Mouse (Mus musculus) small intestine, adult 2 months (tissue): Measurements from ENCODE around the gene Mrpl14. TPM values are rescaled to one million over a fixed set of nuclear protein-coding genes. Genes with fewer than 3 reads are reported as not detected.

Experiments used
- H3K27ac ChIP-seq: fragments of 200-500 bp; 2 replicates; pipeline ENCODE4 v1.5.1; 2012; ENCODE audit warnings: low read depth, low read length, control low read depth, inconsistent platforms; ENCODE audit not compliant: insufficient read depth
- H3K27me3 ChIP-seq: fragments of 200-500 bp; 2 replicates; pipeline ENCODE4 v1.6.1; 2012; ENCODE audit warnings: mild to moderate bottlenecking, moderate library complexity, low read length, inconsistent platforms; ENCODE audit not compliant: control insufficient read depth, insufficient read depth
- H3K36me3 ChIP-seq: fragments of 200-500 bp; 2 replicates; pipeline ENCODE4 v1.6.1; 2012; ENCODE audit warnings: mild to moderate bottlenecking, low read length, control low read depth, inconsistent platforms; ENCODE audit not compliant: control insufficient read depth, insufficient read depth
- H3K4me1 ChIP-seq: fragments of 200-500 bp; 2 replicates; pipeline ENCODE4 v1.6.1; 2012; ENCODE audit warnings: low read length, inconsistent platforms, mixed read lengths; ENCODE audit not compliant: control insufficient read depth, insufficient read depth, insufficient read length
- H3K4me3 ChIP-seq: fragments of 200-500 bp; 2 replicates; pipeline ENCODE4 v1.5.1; 2012; ENCODE audit warnings: low read depth, mild to moderate bottlenecking, control low read depth, inconsistent platforms, low read length, moderate library complexity
- CTCF ChIP-seq: fragments of 200-500 bp; IDR thresholded peaks from 2 replicates; pipeline ENCODE4 v1.5.1; 2012; ENCODE audit warnings: low read depth, mild to moderate bottlenecking, control low read depth, inconsistent platforms, low read length, moderate library complexity, mixed read lengths; ENCODE audit not compliant: insufficient replicate concordance, insufficient read length; ENCODE audit errors: extremely low read depth
- POLR2A ChIP-seq: fragments of 200-500 bp; IDR thresholded peaks from 2 replicates; pipeline ENCODE4 v1.6.1; 2012; ENCODE audit warnings: low read depth, mild to moderate bottlenecking, control low read depth, inconsistent platforms, low read length, moderate library complexity
- WGBS: fragments of 180-500 bp; shearing (Covaris S2); methylation state at CpG from one replicate; pipeline ENCODE4 v1.1.7; 2018; 5-methylcytosine and 5-hydroxymethylcytosine counted together
- polyA plus RNA-seq: library from polyadenylated mRNA; depleted of rRNA; stranded (reverse); fragments of >200 nt; gene quantifications from 2 replicates; pipeline ENCODE4 v1.2.3, GENCODE M21; 2012

Gene Mrpl14
- polyA plus RNA-seq, 1 experiment: 161 TPM

DNA sequence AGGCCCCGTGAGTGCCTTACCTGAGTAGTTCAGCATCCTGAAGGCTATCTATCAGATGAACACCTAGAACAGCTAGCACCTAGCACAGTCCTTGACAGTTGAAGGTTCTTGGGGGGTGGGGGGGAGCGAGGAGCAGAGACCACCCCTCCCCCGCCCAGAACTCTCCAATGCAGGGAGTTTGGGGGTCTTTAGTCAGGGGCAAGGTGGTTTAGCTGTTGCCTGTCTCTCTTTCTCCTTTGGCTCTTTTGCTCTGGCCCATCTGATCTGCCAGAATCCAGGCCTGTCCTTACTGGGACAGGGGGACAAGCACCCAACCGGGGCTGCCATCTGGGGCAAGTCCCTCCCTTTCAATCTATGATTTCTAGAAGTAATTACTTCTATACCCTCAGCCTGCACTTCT is 26.9 kb upstream of the Mrpl14 start, which contains the start of gene Capn11:
Capn11 (minus strand) TSS at position 101 of the 400 bp plus-strand sequence.
- peaks cover 3% of the 10 kb centered on the region for H3K4me1 ChIP-seq
- no peak within 1 kb of the TSS for H3K4me3 ChIP-seq
- TF ChIP-seq POLR2A (no peak), CTCF (no peak)
- WGBS: 83% methylated on average over 4 of the region's 4 CpGs
- H3K27me3 ChIP-seq: no peaks in the 10 kb centered on the region
- H3K36me3 ChIP-seq: peaks cover 6% of the 10 kb centered on the region; the same call in 1 of the 2 replicates
- no peak within 1 kb of the TSS for H3K27ac ChIP-seq

DNA sequence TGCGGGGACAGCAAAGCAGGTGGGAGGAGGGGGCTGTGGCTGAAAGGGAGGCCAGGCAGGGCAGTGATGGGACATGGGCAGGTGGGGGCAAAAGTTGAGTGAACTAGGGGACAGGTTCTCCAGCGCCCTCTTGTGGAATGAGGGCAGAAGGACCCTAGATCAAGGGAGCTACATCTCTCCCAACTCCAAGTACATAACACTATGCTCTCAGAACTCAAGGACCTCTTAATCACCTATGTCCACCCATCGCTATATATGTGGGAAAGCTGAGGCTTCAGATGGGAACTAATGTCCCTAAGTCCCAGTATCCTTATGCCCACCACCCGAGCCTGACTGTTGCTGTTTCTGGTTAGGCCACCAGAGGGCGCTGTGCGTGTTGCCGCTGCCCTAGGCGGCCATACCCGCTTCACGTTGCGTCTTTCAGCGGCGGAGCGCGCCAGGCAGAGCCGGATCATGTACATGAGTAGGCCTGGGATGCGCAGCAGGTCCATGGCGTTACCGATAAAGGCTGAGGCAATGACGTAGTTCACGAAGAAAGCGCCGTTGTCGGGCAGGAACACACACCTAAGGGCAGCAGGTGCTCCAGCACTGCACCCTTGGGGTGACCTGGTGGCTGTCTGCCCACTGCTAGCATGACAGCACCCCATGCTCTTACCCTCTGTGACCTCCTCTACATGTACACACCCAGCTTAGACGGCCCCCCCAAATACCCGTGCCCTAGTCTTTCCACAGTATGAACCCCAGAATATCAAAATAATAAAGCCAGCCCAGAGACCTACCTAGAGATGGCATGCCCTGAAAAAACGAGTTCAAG is 22.8 kb upstream of the Mrpl14 start:
- Histone ChIP-seq H3K27me3 (no peaks in the 10 kb centered on the region), H3K36me3 (peaks cover 27% of the 10 kb centered on the region), H3K4me1 (peaks cover 3% of the 10 kb centered on the region), H3K4me3 (peak overlapping the region; percentile 17; the same call in 1 of the 2 replicates), H3K27ac (no peak overlapping the region)
- WGBS: 30% methylated on average over 27 of the region's 27 CpGs
- TF ChIP-seq CTCF: peak; percentile 99
- no peak for TF ChIP-seq POLR2A

DNA sequence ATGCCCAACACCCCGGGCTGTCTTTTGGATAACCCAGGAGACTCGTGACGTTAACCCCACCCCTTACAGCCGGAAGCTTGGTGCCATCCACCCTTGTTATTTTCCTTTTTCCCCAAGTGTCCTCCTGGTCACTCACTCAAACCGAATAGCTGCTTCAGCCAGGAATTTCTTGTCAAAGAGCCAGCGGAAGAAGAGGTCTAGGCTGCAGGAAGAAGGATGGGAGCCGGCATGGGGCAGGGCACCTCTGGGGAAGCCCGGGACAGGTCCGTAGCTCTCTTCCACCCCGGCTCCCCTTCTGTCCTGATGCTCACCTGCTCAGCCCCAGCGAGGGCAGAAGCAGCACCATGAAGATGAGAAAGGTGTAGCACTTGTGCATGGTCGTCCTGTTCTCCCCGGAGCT is 21.5 kb upstream of the Mrpl14 start:
- H3K27me3 ChIP-seq: no peaks in the 10 kb centered on the region
- no peak overlapping the region for H3K4me3 ChIP-seq
- H3K27ac ChIP-seq: no peak overlapping the region
- no peak for TF ChIP-seq CTCF
- TF ChIP-seq POLR2A: no peak
- peaks cover 28% of the 10 kb centered on the region for H3K36me3 ChIP-seq
- 86% methylated on average over 13 of the region's 13 CpGs for WGBS
- H3K4me1 ChIP-seq: peaks cover 3% of the 10 kb centered on the region

DNA sequence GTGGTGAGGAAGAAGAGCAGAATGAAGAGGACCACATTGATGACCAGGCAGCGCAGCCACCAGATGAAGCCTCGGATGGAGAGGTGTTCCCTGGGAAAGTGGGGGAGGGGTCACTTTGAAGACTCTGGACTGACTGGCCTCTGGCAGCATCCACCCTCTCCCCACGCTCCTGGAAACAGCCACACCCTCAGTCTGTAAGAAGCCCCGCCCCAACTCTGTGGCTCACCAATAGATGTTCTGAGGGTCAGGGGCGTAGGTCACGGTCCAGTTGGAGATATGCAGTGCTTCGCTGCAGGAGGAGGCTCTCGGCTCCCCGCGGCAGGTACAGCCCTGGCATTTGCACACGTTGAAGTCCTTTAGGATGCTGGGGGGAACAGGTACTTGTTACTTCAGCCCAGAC is 20.0 kb upstream of the Mrpl14 start:
- Histone ChIP-seq H3K4me1 (peaks cover 3% of the 10 kb centered on the region), H3K36me3 (peaks cover 31% of the 10 kb centered on the region), H3K27ac (no peak overlapping the region), H3K4me3 (no peak overlapping the region), H3K27me3 (no peaks in the 10 kb centered on the region)
- TF ChIP-seq POLR2A (no peak), CTCF (no peak)
- 71% methylated on average over 11 of the region's 11 CpGs for WGBS

DNA sequence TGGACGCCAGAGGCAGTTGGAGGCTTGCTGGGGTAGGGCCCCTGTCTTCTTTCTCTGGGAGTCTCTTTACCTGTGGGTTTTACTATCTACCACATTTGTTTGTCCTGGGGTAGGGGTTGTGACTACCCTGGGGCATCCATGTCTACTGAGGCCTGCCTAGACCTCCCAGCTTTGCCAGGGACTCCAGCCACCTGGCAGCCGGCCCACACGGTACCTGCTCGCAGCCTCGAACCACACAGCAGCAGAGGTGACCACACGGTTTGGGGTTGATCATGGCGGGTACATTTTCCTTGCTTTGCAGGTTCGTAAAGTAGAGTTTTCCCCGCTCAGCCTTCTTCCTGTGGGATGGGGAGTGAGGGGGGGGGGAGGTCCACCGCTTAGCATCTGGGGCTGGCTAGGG is 18.6 kb upstream of the Mrpl14 start:
- Histone ChIP-seq H3K4me1 (peaks cover 3% of the 10 kb centered on the region), H3K27me3 (no peaks in the 10 kb centered on the region), H3K27ac (no peak overlapping the region), H3K36me3 (peaks cover 33% of the 10 kb centered on the region), H3K4me3 (no peak overlapping the region)
- TF ChIP-seq CTCF (no peak), POLR2A (no peak)
- WGBS: 91% methylated on average over 10 of the region's 10 CpGs

DNA sequence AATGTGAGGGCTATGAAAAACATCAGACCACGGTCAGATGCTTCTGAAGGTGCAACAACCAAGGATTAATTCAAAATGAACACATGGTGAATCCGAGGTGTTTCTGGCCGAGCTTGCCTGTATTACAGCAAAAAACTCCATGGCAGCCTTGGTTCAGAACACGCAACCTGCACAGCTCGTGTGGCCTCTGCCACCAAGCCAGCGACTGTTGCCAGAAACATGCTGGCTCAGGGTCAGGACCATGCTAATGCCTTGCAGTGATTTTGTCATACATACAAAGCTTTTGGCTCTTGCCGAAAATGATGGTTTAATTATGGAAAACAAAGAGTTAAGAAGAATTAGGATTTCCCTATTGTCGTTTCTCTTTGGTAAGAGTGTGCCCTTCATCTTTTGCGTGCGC is 18.1 kb upstream of the Mrpl14 start:
- H3K4me1 ChIP-seq: peaks cover 3% of the 10 kb centered on the region
- H3K36me3 ChIP-seq: peaks cover 35% of the 10 kb centered on the region
- 91% methylated on average over 10 of the region's 10 CpGs for WGBS
- no peak overlapping the region for H3K27ac ChIP-seq
- no peak overlapping the region for H3K4me3 ChIP-seq
- TF ChIP-seq CTCF (no peak), POLR2A (no peak)
- H3K27me3 ChIP-seq: no peaks in the 10 kb centered on the region

DNA sequence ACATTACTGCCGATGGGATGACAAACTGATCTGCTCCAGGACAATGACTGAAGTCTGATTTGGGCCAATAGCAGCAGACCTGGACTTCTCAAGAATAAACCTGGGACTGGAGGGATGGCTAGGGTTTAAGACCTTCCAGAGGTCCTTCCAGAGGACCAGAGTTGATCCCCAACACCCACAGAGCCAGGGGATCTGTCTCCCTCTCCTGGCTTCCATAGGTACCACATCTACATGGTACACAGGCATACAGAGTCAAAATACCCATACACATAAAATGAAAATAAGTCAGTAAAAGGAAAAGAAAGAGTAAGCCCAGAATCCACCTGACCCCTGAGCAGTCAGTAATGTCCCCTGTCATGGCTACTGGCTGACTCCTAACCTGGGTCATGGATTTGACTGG is 14.3 kb upstream of the Mrpl14 start:
- H3K4me3 ChIP-seq: no peak overlapping the region
- WGBS: 95% methylated on average over 1 of the region's 1 CpGs

More for the DNA sequence above, 14.3 kb upstream of the Mrpl14 start:
- no peaks in the 10 kb centered on the region for H3K27me3 ChIP-seq
- H3K36me3 ChIP-seq: peaks cover 38% of the 10 kb centered on the region
- H3K4me1 ChIP-seq: no peaks in the 10 kb centered on the region
- H3K27ac ChIP-seq: no peak overlapping the region
- TF ChIP-seq CTCF (peak; percentile 21; the same call in 1 of the 2 replicates), POLR2A (no peak)
